Mouse (Mus musculus): ENCODE measurements around the gene Srrm1. TPM values are rescaled to one million over a fixed set of nuclear protein-coding genes. Genes with fewer than 3 reads are reported as not detected.

The Srrm1 gene
- polyA plus RNA-seq, 1 experiment, result 124 TPM

DNA sequence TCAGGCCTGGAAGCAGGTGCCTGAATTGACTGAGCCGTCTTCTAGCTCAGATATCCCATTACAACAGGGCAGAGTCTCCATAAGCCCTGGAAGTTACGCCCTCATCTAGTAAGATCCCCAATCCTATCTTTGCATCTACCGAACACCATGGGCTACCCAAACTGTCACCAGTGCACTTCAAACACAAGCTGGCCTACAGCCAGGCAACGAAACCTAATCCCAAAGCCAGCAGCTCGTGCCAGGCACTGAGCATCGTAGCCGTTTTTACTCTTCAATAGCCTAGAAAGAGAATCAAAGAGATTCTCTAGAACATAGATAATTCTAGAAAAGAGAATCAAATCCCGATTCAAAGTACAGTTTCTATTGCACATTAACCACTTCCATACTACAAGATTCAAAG, 30.1 kb downstream of the Srrm1 start:
- no peak for TF ChIP-seq POLR2A (IDR thresholded peaks at IDR 0.05; ENCODE audit: borderline replicate concordance, insufficient read depth, low read length)
- no peak for TF ChIP-seq CTCF (IDR thresholded peaks at IDR 0.05; ENCODE audit: borderline replicate concordance, insufficient read depth, low read depth, low read length)
- Histone ChIP-seq H3K27me3 (ENCODE audit: control insufficient read depth, insufficient read depth, low read length) (no peaks in the 10 kb centered on the region), H3K27ac (ENCODE audit: insufficient read depth, low read length) (no peak overlapping the region), H3K4me3 (replicated peaks; ENCODE audit: insufficient read depth, low read depth, low read length) (no peak overlapping the region), H3K4me1 (ENCODE audit: control insufficient read depth, insufficient read depth, low read length) (no peaks in the 10 kb centered on the region)
- no peak for DNase-seq
- 40% methylated on average over 8 of the region's 8 CpGs for WGBS

DNA sequence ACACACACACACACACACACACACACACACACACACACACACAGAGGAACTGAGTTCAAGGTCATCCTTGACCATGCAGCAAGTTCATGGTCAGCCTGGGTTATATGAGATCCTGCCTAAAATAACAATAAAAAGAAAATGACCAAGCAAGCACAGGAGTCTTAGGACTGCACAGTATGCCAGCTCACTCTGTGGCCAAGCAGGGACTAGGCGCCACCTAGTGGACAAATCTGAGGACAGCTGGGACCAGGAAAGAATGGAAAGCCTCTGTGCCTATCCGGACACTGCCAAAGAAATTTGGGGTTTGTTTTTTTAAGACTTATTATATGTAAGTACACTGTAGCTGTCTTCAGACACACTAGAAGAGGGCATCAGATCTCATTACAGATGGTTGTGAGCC, 35.2 kb downstream of the Srrm1 start:
- WGBS, result 10% methylated on average over 2 of the region's 2 CpGs
- Histone ChIP-seq H3K27ac (ENCODE audit: insufficient read depth, low read length) (no peak overlapping the region), H3K27me3 (ENCODE audit: control insufficient read depth, insufficient read depth, low read length) (no peaks in the 10 kb centered on the region), H3K4me3 (replicated peaks; ENCODE audit: insufficient read depth, low read depth, low read length) (no peak overlapping the region), H3K4me1 (ENCODE audit: control insufficient read depth, insufficient read depth, low read length) (no peaks in the 10 kb centered on the region)
- DNase-seq, result peak; percentile 42 to 61
- TF ChIP-seq CTCF (IDR thresholded peaks at IDR 0.05; ENCODE audit: borderline replicate concordance, insufficient read depth, low read depth, low read length) (peak; percentile 89), POLR2A (IDR thresholded peaks at IDR 0.05; ENCODE audit: borderline replicate concordance, insufficient read depth, low read length) (no peak)

DNA sequence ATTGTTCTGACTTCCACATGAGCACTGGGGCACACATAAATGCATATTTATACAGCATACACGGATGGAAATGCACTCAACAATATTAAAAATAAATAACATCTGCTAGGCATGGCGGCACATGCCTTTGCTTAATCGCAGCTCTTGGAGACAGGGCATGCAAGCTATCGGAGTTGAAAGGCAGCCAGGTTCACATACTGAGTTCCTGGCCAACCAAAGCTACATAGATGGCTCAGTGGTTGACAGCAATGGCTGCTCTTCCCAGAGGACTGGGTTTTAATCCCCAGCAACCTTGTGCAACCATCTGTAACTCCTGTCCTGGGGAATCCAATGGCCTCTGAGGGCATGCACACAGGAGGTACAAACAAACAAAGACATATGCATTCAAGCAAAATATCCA, 35.6 kb downstream of the Srrm1 start:
- DNase-seq, result no peak
- no peak for TF ChIP-seq CTCF (IDR thresholded peaks at IDR 0.05; ENCODE audit: borderline replicate concordance, insufficient read depth, low read depth, low read length)
- no peak for TF ChIP-seq POLR2A (IDR thresholded peaks at IDR 0.05; ENCODE audit: borderline replicate concordance, insufficient read depth, low read length)
- Histone ChIP-seq H3K4me1 (ENCODE audit: control insufficient read depth, insufficient read depth, low read length) (no peaks in the 10 kb centered on the region), H3K27me3 (ENCODE audit: control insufficient read depth, insufficient read depth, low read length) (no peaks in the 10 kb centered on the region), H3K27ac (ENCODE audit: insufficient read depth, low read length) (no peak overlapping the region), H3K4me3 (replicated peaks; ENCODE audit: insufficient read depth, low read depth, low read length) (no peak overlapping the region)
- 19% methylated on average over 4 of the region's 4 CpGs for WGBS

DNA sequence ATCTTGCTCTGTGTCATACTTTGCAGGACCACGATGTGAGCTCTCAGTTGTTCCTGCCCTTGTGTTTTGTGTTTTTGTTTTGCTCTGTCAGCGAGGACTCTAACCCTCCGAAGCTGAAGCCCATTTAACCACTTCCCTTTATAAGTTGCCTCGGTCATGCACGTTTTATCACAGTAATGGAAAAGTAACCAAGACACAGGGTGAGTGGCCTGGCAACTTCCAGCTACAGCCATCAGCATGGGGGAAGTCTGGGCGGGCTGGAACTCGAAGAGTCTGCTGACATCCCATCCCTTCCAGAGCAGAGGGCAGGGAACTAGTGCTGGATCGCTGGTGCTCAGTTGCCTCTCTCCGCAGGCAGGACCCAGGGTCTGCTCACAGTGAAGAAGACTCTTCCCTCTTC, 37.8 kb downstream of the Srrm1 start:
- Histone ChIP-seq H3K27me3 (ENCODE audit: control insufficient read depth, insufficient read depth, low read length) (no peaks in the 10 kb centered on the region), H3K4me3 (replicated peaks; ENCODE audit: insufficient read depth, low read depth, low read length) (no peak overlapping the region), H3K27ac (ENCODE audit: insufficient read depth, low read length) (no peak overlapping the region), H3K4me1 (ENCODE audit: control insufficient read depth, insufficient read depth, low read length) (no peaks in the 10 kb centered on the region)
- 98% methylated on average over 9 of the region's 9 CpGs for WGBS
- no peak for DNase-seq
- TF ChIP-seq POLR2A (IDR thresholded peaks at IDR 0.05; ENCODE audit: borderline replicate concordance, insufficient read depth, low read length) (no peak), CTCF (IDR thresholded peaks at IDR 0.05; ENCODE audit: borderline replicate concordance, insufficient read depth, low read depth, low read length) (no peak)

DNA sequence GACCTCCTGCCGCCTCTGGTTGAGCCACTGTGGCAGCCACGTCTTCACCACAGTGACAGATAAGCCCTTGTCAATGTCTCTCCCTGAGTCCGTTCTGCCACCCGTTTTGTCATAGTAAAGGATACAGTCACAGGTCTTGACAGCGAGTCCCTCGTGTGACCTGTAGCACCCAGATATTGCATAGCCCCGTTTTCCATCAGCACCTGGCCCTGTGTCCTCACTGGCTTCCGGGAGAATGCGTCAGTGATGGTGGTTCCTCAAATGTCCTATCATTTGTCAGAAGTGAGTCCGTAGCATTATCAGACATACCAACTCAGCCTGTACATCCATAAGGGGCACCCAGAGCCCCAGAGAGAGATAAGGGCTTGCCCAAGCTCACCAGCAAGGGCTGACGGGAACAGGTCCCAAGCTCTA, 38.7 kb downstream of the Srrm1 start:
- H3K4me3 ChIP-seq (replicated peaks; ENCODE audit: insufficient read depth, low read depth, low read length), result no peak overlapping the region
- TF ChIP-seq POLR2A (IDR thresholded peaks at IDR 0.05; ENCODE audit: borderline replicate concordance, insufficient read depth, low read length), result no peak
- 83% methylated on average over 11 of the region's 11 CpGs for WGBS
- H3K4me1 ChIP-seq (ENCODE audit: control insufficient read depth, insufficient read depth, low read length), result no peaks in the 10 kb centered on the region
- DNase-seq, result no peak
- H3K27me3 ChIP-seq (ENCODE audit: control insufficient read depth, insufficient read depth, low read length), result no peaks in the 10 kb centered on the region
- no peak overlapping the region for H3K27ac ChIP-seq (ENCODE audit: insufficient read depth, low read length)

DNA sequence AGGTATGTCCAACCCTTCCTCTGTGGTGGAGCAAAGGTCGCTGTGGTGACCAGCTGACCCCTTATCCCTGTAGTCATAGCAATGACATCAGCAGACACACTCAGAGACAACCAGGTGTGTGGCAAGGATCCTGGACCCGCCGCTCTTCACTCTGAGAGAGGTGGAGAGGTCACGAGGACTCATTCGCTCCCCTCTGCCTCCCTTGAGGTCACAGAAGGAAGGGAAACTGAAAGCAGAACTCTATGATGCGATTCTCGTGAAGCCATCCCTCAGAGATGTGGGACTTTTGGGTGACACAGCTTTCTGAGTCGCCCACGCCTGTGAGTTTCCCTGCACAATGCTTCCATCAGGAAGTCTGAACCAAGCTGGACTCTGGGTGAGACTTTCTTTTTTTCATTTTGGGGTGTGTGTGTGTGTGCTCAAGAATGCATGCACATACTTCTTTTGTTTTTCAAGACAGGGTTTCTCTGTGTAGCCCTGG, 39.3 kb downstream of the Srrm1 start:
- H3K4me1 ChIP-seq (ENCODE audit: control insufficient read depth, insufficient read depth, low read length), result no peaks in the 10 kb centered on the region
- TF ChIP-seq POLR2A (IDR thresholded peaks at IDR 0.05; ENCODE audit: borderline replicate concordance, insufficient read depth, low read length), result no peak
- TF ChIP-seq CTCF (IDR thresholded peaks at IDR 0.05; ENCODE audit: borderline replicate concordance, insufficient read depth, low read depth, low read length), result no peak
- no peak overlapping the region for H3K4me3 ChIP-seq (replicated peaks; ENCODE audit: insufficient read depth, low read depth, low read length)
- DNase-seq, result no peak
- WGBS, result 85% methylated on average over 9 of the region's 9 CpGs
- H3K27ac ChIP-seq (ENCODE audit: insufficient read depth, low read length), result no peak overlapping the region
- no peaks in the 10 kb centered on the region for H3K27me3 ChIP-seq (ENCODE audit: control insufficient read depth, insufficient read depth, low read length)

DNA sequence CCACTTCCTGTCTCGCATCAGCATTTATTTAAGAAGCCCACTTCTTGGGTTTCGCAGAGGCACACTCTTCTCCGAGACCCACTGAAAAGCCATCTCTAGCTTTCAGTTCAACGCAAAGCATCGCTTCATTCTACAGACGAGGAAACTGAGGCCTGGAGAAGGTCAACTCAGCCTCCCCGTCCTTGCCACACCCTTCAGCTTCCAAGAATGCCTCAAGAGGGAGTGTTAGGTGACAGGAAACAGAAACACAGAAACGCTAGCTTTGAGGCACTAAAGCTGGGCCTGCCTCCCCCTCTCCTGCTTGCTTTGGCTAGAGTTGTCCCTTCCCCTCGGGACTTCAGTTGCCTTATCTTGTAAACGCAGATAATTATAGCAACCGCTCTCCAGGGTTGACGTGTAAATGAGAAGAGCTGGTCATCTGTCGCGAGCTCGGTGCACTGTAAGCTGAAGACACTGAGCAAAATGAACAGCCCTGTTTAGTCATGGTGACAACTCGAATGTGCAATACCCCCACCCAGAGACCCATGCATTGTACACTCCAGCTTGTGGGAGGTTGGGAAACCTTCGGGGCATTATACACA, 39.9 kb downstream of the Srrm1 start:
- Histone ChIP-seq H3K27ac (ENCODE audit: insufficient read depth, low read length) (peak overlapping the region; percentile 27; the same call in 1 of the 2 replicates), H3K4me1 (ENCODE audit: control insufficient read depth, insufficient read depth, low read length) (no peaks in the 10 kb centered on the region), H3K4me3 (replicated peaks; ENCODE audit: insufficient read depth, low read depth, low read length) (no peak overlapping the region), H3K27me3 (ENCODE audit: control insufficient read depth, insufficient read depth, low read length) (no peaks in the 10 kb centered on the region)
- WGBS, result 44% methylated on average over 17 of the region's 17 CpGs
- no peak for DNase-seq
- TF ChIP-seq POLR2A (IDR thresholded peaks at IDR 0.05; ENCODE audit: borderline replicate concordance, insufficient read depth, low read length) (no peak), CTCF (IDR thresholded peaks at IDR 0.05; ENCODE audit: borderline replicate concordance, insufficient read depth, low read depth, low read length) (no peak)

DNA sequence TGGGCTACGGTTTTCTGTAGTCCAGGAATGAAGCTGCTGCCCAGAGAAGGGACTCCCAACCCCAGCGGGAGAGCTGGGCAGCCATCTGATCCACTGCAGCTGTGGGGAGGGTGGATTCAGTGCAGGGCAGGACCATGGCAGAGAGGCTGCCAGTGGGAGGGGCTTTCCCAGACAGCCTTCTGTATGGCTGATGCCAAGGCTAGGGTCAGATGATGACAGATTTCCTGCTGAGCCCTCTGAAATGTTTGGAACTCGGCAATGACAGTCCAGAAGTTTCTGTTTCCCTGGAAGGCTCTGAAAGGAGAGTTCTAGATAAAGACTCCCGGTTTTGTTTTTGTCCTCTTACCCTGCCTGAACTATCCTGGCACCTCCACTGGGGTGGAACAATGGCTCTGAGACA, 40.4 kb downstream of the Srrm1 start:
- peak in 1 of 2 experiments; percentile 49 for DNase-seq
- H3K27ac ChIP-seq (ENCODE audit: insufficient read depth, low read length), result peak overlapping the region; percentile 27; the same call in 1 of the 2 replicates
- no peak for TF ChIP-seq CTCF (IDR thresholded peaks at IDR 0.05; ENCODE audit: borderline replicate concordance, insufficient read depth, low read depth, low read length)
- no peak for TF ChIP-seq POLR2A (IDR thresholded peaks at IDR 0.05; ENCODE audit: borderline replicate concordance, insufficient read depth, low read length)
- no peak overlapping the region for H3K4me3 ChIP-seq (replicated peaks; ENCODE audit: insufficient read depth, low read depth, low read length)
- H3K27me3 ChIP-seq (ENCODE audit: control insufficient read depth, insufficient read depth, low read length), result no peaks in the 10 kb centered on the region
- WGBS, result 3% methylated on average over 4 of the region's 4 CpGs
- H3K4me1 ChIP-seq (ENCODE audit: control insufficient read depth, insufficient read depth, low read length), result no peaks in the 10 kb centered on the region

All from cerebellum, adult 2 months (tissue).